Mouse (Mus musculus): Measurements from ENCODE around the gene Prkaa2.

The Prkaa2 gene

DNA sequence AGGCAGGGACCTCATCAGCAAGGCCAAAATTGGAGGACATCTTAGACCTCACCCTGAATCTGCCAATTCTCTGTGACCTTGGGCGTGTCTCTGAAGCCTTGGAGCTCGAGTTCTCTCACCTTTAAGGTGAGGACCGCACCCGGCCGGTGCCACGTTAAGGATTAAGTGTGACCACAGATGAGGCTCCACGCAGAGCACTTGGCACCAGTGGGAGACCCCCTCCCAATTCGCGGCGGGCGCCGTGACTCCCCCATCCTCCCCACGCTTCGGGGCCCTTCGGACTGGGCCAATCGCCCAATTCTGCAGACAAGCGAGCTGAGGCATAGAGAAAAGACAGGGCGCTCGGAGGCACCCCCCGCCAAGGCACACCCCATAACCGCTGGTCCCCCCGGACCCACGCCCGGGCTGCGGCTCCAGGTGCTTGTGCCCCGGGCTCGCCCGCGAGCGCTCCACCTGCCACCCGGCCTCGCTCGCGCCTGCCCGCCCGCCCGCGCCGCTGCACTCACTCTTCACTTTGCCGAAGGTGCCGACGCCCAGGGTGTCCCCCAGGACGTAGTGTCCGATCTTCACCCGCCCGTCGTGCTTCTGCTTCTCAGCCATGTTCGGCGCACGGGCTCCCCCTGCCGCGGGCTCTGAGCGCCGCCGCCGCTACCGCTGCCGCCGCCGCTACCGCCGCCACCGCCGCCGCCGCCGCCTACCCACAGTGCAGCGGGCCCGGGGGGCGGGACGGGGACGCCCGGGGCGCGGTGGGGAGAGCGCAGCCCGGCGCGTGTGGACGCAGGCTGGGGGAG, at the start of gene Prkaa2:
TSS of gene Prkaa2 (minus strand) at position 692 of the 791 bp plus-strand sequence.
- peak; percentile 30 for DNase-seq (ENCODE audit: low spot score)

DNA sequence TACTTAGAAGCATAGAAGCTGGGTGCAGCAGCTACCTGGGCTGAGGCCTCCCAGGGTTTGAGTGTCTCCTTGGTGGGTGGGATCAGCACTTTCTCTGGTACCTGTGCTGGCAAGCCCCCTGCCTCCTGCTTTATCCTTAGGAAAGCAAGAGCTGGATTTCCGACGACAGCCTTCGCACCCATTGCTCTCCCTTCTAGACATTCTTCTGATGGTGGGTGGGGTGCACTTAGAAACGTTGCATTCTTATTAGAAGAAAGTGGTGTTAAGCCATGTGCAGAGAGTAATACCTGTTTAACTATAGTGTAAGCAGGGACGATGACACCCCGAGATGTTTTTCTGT, 49.8 kb upstream of the Prkaa2 start:
- DNase-seq (ENCODE audit: low spot score) = no peak

DNA sequence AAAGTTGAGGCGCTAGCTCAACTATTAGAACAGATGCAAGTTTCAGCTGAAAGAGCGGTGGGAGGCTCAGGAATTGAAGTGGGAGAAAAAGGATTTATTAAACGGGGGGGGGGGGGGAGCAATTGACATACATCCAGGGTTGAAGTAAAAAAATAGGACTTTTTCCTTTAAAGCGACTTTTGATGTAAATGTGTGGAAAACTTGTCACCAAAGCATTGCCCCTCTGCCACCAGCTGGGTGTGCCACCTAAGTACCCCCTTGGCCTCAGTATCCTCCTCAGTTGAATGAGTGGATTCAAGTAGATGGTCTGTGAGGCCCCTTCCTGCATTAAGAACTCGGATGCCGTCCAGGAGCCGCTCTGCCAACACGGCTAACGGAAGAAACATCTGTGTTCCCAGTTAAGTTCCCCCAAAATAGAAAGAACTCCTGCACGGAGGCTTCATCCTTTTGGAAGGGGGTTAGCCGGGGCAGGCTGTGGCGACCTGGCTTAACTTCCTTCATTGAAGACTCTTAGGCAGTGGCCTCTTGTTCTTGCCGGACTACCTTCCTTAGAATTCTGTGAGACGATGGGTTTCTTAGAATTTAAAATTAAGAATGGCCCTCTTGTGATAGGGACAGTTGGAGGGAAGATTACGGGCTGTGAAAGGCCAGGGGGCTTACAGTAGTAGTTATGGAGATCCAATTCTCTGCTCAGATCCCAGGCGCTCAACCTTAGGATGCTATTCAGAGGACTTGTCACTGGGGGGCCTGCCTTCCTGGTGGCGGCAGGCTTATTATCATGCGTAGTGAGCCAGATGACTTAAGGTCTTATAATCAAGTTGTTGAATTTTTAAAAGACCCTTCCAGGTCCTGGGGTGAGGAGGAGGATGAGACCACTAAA, 49.2 kb upstream of the Prkaa2 start:
- DNase-seq (ENCODE audit: low spot score) = no peak

DNA sequence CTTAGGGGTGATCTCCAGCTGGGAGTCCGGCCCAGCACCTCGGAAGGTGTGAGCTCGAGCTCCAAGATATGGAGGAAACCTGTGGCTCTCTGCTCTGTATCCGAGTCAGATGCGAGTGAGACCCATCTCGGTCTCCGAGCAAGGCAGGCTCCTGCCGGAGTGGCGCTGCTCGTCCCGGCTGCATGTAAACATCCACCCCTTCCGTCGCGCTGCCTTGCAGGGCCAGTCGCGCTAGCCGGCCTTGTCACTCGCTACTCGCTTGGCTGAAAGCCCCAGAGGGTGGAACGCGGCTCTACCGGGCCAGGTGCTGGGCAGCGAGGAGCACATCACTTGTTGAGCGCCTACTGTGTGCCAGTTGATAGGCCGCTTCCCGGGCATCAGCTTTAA, 48.5 kb upstream of the Prkaa2 start:
- no peak for DNase-seq (ENCODE audit: low spot score)

DNA sequence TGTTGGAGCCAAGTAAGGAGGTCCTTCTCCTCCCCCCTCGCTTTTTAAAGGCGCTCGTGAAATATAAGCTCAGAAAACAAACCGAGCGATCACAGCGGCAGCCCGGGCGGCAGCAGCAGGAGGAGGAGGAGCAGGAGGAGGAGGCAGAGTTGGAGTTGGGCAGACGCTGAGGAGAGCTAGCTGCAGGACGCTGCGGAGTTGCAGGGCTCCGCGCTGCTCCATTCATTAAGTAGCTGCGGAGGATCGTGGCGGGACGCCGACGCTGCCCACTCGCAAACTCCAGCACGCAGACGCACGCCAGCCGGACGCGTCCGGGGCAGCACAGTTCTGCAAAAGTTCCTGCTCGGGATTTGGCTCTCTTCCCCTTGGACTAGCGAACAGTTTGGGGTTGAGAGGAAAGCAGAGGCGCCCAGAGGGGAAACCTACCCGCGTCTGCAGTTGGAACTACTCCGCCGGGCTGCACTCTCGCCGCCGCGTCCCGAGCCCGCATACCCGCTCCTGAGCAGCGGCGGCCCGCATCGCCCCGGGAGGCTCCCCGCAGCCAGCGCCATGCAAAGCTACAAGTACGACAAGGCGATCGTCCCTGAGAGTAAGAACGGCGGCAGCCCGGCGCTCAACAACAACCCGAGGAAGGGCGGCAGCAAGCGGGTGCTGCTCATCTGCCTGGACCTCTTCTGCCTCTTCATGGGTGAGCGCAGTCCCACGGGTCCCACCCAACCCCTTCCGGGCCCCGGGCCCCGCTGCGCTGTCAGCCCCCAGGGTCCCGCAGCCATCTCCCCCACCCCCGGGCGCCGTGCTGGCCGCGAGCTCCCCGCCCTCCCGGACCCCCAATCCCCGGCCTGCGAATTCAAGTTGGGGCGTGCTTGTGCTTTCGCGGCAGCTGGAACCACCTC, 47.8 kb upstream of the Prkaa2 start, which contains the start of gene Plpp3:
TSS of gene Plpp3 (plus strand) at position 72 of the 893 bp plus-strand sequence.
- no peak for DNase-seq (ENCODE audit: low spot score)

DNA sequence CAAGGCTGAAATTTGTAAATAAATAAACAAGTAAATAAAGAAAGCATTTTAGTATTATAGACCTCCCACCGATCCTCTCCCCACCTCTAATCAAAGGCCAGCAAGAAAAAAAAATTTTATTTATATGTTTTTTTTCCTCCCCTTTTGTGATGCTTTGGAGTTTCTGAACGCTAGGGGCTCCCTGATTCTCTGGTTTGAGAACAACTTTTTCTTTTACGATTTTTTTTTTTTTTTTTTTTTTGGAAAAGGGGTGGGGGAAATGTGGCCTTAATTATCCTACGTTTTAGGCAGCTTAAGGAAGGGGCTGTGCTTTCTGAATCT, 47.2 kb upstream of the Prkaa2 start:
- no peak for DNase-seq (ENCODE audit: low spot score)

DNA sequence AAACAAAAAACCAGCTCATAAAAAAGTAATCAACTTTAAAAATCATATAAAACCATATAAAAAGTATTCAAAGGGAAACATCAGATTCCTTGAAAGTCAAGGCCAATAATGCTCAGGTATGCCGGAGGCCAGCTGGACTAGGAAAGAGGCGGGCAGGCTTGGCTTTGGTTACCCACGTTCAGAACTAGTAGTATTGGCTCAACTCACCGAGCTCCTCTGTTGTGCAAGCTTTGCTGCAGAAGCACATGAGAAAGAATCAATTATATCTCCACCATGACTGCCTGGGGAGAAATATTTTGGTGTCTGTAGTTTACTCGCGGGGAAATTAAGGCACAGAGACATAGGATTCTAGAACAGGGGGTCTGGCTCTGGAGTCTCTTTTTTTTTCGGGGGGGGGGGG, 46.6 kb upstream of the Prkaa2 start:
- no peak for DNase-seq (ENCODE audit: low spot score)

DNA sequence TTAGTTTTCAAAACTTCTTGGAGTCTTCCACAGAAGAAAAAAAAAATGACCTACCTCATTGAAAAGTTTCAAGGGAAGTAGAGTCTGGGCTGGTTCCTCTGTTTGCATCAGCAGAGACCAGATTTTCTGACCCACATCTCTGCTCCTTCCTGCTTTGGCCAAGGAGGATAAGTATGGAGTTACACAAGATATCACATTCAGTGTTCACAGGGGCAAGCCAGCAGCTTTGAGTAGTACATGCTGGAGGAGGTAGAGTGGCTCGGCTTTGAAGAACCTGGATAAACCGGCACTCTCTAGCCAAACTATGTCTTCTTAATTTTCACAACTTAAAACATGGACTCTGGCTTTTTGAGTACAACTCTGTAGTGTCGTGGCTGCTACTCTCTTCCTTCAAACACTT, 43.5 kb upstream of the Prkaa2 start:
- no peak for DNase-seq (ENCODE audit: low spot score)

DNA sequence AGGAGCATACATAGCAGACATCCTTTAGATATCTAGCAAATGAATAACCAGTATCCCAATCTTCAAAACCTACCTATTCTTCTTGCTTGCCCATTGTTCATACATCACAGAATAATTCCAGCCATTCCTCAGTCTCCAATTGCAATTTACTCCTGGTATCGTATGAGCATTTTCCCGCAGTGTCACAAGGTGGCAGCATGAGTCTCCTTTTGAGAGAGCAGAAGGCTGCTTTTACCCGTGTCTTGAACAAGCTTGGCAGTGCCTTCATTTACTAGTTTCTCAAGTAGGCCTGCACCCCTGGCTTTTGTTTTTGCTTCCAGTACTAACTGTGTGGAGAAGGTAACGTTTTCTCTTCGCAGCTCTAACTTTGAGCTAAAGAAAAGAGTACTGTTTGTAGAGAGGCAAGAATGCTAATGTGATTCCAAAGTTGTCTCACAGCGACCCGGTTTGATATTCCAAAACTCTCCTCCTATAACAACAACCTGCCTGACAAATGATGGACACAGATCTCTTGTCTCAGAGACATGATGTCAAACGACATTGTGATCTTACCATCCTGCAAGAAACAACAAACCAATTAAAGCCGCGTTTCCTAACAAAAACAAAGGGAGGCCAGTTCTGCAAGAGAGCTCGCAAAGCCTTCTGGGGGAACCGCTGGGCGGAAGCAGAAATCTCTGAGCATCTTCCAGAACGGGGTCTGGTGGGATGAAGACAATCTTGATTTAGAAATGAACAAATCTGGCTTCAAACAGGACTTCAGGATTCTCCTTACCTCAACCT, 42.4 kb upstream of the Prkaa2 start:
- peak; percentile 90 for DNase-seq (ENCODE audit: low spot score)

DNA sequence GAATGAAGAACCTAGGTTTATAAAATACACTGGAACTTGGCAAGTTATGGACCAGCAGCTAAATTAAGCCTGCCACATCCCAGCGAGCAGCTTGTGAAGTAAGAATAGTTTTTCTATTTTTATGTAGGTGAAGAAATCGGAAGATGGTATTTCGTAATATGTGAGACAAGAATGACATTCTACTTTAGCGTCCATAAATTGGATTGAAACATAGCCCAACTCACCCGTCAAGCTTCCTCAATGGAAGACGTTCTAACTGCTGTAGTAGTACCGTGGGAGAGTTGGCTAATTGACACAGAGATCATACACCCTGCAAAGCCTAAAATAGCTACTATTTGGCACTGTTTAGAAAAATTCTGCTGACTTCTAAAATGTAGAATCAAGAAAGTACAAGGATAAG, 39.8 kb upstream of the Prkaa2 start:
- no peak for DNase-seq (ENCODE audit: low spot score)

DNA sequence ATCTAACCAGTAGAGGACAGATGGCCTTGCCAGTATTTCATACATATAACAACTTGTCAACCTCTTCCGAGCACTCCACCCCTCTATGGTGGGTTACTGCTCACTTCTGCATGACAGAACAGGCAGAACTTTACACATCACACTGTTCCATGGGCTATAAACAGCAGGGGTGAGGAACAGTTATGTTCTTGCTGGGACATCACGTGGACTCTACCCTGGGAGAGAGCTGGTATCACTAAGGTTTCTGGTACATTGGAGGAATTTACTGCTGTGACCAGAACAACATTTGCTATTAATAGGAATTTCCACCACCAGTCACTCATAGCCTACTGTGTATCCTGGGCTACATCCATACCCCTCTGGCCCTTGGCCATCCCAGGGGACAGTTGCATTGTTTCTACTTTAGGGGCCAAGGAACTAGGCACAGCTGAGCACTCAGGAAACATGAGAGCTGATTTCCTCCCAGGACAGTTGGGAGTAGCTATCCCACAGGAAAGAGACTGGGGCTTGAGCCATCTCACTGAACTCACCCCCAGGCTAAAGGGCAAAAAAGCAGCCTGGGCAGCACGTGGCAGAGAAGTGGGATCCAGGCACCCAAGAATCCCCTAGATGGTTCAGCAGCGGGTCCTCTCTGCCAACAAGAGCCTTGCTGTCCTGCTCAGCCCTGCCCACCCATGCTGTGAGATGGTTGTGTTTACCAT, 23.8 kb upstream of the Prkaa2 start:
- DNase-seq (ENCODE audit: low spot score) = no peak

DNA sequence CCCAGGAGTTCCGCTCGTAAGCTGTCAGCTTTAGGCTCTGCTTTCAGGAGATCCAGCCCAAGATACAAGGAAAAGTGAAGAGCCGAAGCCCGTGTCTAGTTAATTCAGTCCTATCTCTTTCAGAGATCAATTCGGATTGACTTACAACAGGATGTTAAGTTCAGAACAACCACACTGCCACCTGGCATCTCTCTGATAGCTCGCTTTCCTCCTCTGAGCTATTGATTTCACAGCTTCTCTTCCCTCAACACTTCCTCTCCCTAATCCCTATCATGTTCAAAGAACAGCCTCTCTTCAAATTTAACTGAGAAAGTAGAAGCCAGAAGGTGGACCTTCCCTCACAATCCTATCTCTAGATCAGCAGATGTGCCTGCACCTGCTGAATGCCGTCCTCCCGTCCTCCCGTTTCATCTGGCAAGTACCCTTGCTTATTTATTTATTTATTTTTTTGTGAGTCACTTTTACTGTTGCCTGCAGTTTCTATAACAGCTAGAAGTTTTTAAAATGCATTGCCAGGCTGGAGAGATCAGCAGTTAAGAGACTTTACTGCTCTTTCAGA, 22.1 kb upstream of the Prkaa2 start:
- DNase-seq (ENCODE audit: low spot score) = no peak

DNA sequence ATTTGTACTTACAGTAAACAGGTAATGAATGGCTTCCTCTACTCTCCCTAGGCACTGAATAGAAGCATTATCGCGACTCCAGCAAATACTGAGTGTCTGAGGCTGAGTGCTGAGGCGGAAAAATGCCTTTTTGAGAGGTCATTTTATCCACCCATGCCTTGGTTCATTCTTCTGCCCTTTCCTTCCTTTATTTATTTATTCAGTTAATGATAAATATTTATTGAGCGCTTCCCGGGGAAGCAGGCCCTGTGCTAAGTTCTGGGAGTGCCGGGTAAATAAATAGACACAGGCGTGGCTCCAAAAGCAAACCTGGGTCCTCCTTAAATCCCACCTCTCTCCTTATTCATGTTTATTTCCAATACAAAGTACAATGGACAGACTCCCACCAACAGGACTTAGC, 19.5 kb upstream of the Prkaa2 start:
- no peak for DNase-seq (ENCODE audit: low spot score)

DNA sequence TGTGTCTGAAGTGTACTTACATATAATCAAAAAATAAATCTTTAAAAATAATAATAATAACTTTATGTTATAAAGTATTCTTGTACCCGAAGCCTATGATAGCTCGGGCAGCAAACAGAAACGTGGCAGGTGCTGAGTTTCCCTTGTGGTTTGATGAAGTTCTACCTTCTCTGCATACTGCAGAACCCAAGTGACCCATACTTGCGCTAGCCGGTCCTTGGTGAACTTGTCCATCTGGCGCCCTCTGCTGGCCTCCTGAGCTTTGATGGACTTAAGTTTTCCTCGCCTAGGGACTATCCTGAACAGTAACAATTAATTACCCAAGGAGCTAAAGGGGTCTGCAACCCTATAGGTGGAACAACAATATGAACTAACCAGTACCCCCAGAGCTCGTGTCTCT, 12.7 kb upstream of the Prkaa2 start:
- DNase-seq (ENCODE audit: low spot score) = peak; percentile 51

DNA sequence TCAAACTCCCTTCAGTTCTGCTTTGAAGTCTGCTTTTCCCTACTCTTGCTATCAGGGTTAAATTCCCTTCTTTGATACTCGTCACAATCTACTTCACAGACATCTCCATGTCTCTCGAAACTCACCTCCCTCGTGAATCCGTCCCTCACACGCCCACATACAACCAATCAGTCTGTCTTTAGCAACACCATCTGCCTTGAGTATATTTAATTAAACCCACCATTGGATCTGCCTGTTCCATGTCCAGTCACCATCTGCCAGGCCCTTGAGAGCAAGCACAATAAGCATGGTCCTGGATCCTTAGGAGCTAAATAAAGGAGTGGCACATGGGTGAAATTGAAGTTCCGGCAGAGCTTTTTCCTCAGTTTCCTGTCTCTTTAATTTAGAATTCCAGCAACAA, 11.4 kb upstream of the Prkaa2 start:
- DNase-seq (ENCODE audit: low spot score) = no peak

DNA sequence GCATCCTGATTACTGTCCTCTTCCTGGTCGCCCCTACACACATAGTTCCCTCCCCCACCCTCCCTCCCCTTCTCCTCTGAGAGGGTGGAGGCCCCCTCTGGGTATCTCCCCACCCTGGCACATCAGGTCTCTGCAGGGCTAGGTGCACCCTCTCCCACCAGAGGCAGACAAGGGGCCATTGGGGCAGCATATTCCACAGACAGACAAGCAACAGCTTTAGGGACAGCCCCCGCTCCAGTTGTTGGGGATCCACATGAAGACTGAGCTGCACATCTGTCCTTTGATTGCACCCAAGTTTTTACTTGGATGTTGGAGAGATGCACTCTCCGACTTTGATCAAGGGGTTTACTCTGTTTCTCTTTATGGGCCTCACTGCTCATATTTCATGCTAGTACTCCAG, 3.8 kb upstream of the Prkaa2 start:
- no peak for DNase-seq (ENCODE audit: low spot score)

DNA sequence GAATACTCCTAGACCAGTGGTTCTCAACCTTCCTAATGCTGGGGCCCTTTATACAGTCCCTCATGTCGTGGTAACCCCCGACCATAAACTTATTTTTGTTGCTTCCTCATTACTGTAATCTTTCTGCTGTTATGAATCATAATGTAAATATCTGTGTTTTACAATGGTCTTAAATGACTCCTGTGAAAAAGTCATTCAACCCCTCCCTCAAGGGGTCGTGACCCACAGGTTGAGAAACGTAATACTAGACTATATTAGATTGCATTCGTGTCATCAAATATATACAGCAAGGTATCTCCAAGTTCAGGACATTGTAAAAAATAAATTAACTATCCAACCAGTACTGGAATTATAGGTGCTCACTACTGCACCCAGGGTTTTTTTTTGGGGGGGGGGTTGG, 3.4 kb upstream of the Prkaa2 start:
- no peak for DNase-seq (ENCODE audit: low spot score)

DNA sequence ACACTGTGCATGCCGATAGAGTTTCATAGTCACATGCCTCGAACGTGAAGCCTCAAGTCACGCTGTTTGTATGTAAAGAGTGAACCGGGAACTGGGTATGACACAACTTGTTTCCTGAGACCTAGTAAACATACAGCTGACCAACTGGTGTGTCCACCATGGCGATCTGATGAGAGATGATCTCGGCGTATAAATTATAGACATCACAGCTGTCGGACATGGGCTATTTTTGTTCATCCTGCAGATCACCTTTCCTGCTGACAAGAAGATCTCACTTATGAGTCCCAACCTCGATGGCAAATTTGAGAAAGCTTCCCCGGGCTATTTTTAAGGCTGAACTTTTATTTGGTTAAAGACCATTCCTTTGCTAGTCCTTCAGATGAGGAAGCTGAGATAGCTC, 2.1 kb upstream of the Prkaa2 start:
- DNase-seq (ENCODE audit: low spot score) = no peak

DNA sequence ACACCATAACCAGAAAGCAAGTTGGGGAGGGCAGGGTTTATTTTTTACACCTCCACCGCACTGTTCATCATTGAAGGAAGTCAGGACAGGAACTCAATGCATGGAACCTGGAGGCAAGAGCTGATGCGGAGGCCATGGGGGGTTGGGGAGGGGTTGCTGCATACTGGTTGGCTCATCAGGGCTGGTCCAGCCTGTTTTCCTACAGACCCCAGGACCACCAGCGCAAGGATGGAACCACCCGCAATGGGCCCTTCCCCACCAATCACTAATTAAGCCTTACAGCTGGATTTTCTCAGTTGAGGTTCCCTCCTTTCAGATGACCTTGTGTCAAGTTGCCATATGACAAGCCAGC, 970 bp upstream of the Prkaa2 start:
- DNase-seq (ENCODE audit: low spot score) = no peak

DNA sequence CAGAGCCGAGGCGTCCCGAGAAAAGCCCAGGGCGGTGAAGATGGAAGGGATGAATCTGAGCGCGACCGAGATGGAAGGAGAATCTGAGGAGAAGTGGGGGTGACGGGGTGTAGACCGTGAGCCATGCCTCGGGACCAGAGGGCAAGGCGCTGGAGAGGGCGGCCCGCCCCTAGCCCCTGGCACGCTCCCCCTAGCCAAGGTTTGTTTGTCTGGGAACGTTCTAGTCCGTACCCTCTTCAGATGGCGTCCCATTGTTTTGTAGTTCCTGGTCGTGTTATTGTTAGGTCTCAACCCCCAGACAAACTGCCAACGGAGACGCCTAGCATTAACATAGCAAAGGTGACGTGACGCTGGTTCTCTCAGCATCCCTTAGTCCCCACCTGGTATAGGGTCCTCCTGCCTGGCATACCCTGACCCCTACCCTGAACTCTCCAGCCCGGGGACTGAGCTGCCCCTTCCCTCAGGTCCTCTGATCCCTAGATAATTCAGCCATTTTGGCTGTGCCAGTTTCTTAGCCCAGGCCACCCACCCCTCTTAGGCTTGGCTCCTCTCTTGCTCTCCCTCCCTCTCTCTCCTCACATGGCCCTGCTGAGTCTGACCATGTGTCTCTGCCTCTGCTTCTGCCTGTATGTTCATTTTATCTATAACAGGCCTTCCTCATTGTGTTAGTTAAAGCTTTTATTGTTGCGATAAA, 447 bp upstream of the Prkaa2 start:
- DNase-seq (ENCODE audit: low spot score) = no peak

All from layer of hippocampus, adult 9-10 months (tissue).